Mouse (Mus musculus): ENCODE data around the gene Flt3l.
A peak's percentile ranks its signal among the peaks of the same experiment; 100 is the strongest.
"Not testable (repeated sequence)": the region's sequence is repeated elsewhere in the genome, so short reads cannot be mapped to it uniquely, and the experiment has no call there.

Flt3l gene

GRCm38 (mm10) chr7:45135993-45136567, at the start of gene Flt3l, which contains the start of gene Gm45713:
Gene Flt3l, minus strand, starts transcription at chr7:45136432.
Gene Gm45713, minus strand, starts transcription at chr7:45136231.
- peak; percentile 93 for DNase-seq

GRCm38 (mm10) chr7:45185921-45186320, 49.7 kb upstream of the Flt3l start:
- DNase-seq, result no peak

DNA sequence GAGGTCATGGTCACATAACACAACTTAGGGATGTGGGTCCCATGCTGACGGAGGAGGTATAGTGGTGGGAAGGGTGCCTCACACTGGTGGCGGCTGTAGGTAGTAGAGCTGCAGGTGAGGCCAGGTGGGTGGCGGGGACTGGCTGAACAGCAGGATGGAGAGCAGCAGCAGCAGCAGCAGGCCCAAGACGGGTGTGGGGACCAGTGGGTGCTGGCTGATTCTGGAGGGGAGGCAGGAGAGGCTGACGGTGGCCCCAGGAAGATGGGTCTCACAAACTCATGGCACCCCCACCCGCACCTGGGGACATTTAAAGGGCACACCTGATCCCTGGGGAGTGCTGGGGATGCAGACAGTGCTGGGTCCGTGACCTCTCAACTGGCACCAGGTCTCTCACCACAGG, 47.4 kb upstream of the Flt3l start:
- no peak for DNase-seq

DNA sequence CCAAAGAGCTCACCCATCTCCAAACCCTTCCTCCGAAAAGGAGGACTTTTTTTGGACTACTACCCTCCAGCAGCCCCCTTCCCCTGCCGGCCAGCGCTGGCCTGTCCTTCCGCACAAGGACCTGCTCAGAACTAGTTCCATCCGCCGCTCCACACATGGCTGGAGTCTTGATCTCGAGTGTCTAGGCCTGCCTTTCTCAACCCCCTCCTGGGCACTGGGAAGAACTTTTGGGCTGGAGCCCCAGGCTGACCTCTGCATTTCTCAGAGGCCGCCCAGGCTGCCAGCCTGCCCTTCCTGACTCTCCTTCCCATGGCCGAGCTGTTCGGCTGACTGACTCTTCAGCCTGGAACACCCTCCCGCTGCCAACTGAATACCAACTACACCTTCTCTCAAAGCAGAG, 46.4 kb upstream of the Flt3l start:
- no peak for DNase-seq

DNA sequence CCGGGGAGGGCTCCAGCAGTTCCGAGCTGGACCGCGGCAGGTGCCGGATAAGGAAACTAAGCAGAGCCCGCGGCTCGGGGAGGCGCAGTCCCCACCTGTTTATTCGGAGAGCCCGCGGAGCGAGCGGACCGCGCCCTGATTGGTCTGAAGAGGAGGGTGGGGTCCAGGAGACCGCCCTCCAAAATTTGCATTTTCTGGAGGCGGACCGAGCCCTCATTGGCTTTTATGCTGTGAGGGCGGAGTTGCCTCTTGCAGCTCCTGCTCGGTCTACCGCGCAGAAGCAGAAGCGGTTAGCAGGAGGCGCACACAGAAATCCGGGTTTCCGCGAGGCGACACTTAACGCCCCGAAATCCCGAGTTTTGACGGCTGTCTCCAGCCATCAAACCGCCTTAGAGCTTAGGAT, 46.0 kb upstream of the Flt3l start:
- peak; percentile 85 for DNase-seq

GRCm38 (mm10) chr7:45181540-45181939, 45.3 kb upstream of the Flt3l start:
- DNase-seq, result no peak

DNA sequence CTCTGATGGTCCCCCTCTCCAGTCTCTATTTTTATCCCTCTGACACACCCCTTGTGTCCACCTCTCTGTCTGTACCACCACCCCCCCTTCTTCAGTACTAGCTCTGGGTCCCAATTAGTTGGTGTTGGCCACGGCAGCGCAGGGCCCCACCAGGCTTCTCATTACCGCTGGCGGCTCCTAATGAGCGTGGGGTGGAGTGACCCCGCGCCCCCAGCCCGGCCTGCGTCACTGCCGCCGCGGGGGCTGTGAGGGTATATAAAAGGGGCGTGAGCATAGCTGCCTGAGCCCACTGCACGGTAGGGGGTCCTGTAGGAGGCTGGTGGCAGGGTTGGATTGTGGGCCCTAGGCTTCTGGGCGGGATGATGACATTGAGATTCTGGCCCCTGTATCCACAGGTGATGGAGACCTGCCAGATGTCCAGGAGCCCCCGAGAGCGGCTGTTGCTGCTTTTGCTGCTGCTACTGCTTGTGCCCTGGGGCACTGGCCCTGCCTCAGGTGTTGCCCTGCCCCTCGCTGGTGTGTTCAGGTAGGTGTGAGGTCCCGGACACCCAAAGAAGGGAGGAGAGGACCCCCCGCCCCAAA, 44.8 kb upstream of the Flt3l start, which contains the start of gene Pth2:
TSS of gene Pth2 (plus strand) at position 100 of the 582 bp plus-strand sequence.
- no peak for DNase-seq

- DNase-seq, result no peak
Measured at GRCm38 (mm10) chr7:45179469-45179868, 43.2 kb upstream of the Flt3l start, which contains the start of gene Gfy. Gene Gfy, minus strand, starts transcription at chr7:45179569.

GRCm38 (mm10) chr7:45178550-45178949, 42.3 kb upstream of the Flt3l start:
- no peak for DNase-seq

GRCm38 (mm10) chr7:45176356-45176755, 40.1 kb upstream of the Flt3l start:
- DNase-seq, result no peak

DNA sequence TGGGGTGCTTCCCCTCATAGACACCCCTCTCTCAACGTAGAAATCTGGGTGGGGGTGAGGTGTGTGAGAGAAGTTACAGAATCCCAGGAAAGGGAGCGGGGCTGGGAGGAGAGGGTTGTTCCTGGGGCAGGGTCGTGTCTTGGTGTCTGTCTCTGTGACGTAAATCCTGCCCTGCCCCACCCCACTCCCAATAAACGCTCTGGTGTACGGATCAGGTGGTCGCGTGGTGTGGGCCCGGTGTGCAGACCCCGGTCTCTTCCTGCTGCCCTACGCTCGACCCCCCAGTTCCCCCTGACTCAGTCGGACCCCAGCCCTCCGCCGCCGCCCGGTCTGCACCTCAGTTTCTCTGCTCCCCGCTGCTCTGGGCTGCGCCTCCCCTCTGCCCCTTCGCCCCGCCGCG, 39.7 kb upstream of the Flt3l start:
- no peak for DNase-seq

GRCm38 (mm10) chr7:45175398-45175797, 39.2 kb upstream of the Flt3l start:
- DNase-seq, result no peak

- no peak for DNase-seq
Measured at GRCm38 (mm10) chr7:45174567-45175280, 38.5 kb upstream of the Flt3l start.

- DNase-seq, result not testable (repeated sequence)
Measured at GRCm38 (mm10) chr7:45173772-45174171, 37.5 kb upstream of the Flt3l start.

GRCm38 (mm10) chr7:45172974-45173373, 36.7 kb upstream of the Flt3l start:
- no peak for DNase-seq

GRCm38 (mm10) chr7:45169495-45169894, 33.3 kb upstream of the Flt3l start:
- peak; percentile 64 for DNase-seq

GRCm38 (mm10) chr7:45168656-45169055, 32.4 kb upstream of the Flt3l start:
- DNase-seq, result peak; percentile 65

- DNase-seq, result peak; percentile 80
Measured at GRCm38 (mm10) chr7:45167761-45168445, 31.7 kb upstream of the Flt3l start.

- DNase-seq, result peak; percentile 66
Measured at GRCm38 (mm10) chr7:45166950-45167401, 30.7 kb upstream of the Flt3l start.

DNA sequence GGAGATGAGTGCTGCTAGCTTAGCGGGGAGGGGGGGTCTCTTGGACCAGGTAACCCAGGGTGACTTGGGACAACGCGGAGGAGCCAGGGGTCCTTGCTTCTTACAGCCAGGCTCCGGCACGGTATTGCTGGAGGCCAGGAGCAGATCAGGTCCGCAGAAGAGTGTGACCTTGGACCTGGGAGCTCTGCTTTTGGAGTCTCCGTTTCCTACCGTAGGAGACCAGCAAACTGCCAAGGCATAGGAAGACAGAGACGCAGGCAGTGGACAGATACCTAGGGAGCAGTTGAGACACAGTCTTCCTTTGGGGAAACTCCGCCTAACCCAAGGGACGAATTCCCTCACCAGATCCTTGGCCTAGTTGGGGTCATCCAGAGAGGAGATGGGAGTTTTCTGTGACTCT, 29.5 kb upstream of the Flt3l start:
- no peak for DNase-seq

GRCm38 (mm10) chr7:45164833-45165232, 28.6 kb upstream of the Flt3l start:
- DNase-seq, result peak; percentile 67

GRCm38 (mm10) chr7:45163735-45164490, 27.7 kb upstream of the Flt3l start, which contains the start of gene Slc17a7:
Gene Slc17a7, plus strand, starts transcription at chr7:45163949.
- peak; percentile 81 for DNase-seq

Data from cerebellum, adult 8-10 months (tissue).